Mouse (Mus musculus) thymus, postnatal 36 days (tissue): ENCODE data around the gene Ccdc141.

Source experiments
- DNase-seq, 2 experiments: peaks; one replicate each; pipeline ENCODE4 v3.0.0; 2022; ENCODE audit warnings: mixed read lengths in 2 of 2

Gene Ccdc141

GRCm38 (mm10) chr2:77170633-77171105 lies at the start of gene Ccdc141:
Gene Ccdc141, minus strand, starts transcription at chr2:77170636.
- DNase-seq, result no peak

GRCm38 (mm10) chr2:77212885-77213284 lies 42.4 kb upstream of the Ccdc141 start:
- no peak for DNase-seq

GRCm38 (mm10) chr2:77206951-77207350 lies 36.5 kb upstream of the Ccdc141 start:
- DNase-seq, result no peak

- DNase-seq, result no peak
Measured at GRCm38 (mm10) chr2:77203916-77204315, 33.5 kb upstream of the Ccdc141 start.

- no peak for DNase-seq
Measured at GRCm38 (mm10) chr2:77201900-77202299, 31.5 kb upstream of the Ccdc141 start.

- no peak for DNase-seq
Measured at GRCm38 (mm10) chr2:77200958-77201614, 30.6 kb upstream of the Ccdc141 start.

GRCm38 (mm10) chr2:77200379-77200778 lies 29.9 kb upstream of the Ccdc141 start:
- DNase-seq, result no peak

- no peak for DNase-seq
Measured at GRCm38 (mm10) chr2:77198246-77198645, 27.8 kb upstream of the Ccdc141 start.

- DNase-seq, result no peak
Measured at GRCm38 (mm10) chr2:77196819-77197218, 26.4 kb upstream of the Ccdc141 start.

- no peak for DNase-seq
Measured at GRCm38 (mm10) chr2:77195056-77195455, 24.6 kb upstream of the Ccdc141 start.

GRCm38 (mm10) chr2:77191811-77192210 lies 21.4 kb upstream of the Ccdc141 start:
- no peak for DNase-seq

- no peak for DNase-seq
Measured at GRCm38 (mm10) chr2:77190891-77191290, 20.5 kb upstream of the Ccdc141 start.

- no peak for DNase-seq
Measured at GRCm38 (mm10) chr2:77190301-77190700, 19.9 kb upstream of the Ccdc141 start.

GRCm38 (mm10) chr2:77189671-77190070 lies 19.2 kb upstream of the Ccdc141 start:
- no peak for DNase-seq

- peak; percentile 31 to 68 for DNase-seq
Measured at GRCm38 (mm10) chr2:77187501-77187900, 17.1 kb upstream of the Ccdc141 start.

- peak in 1 of 2 experiments; percentile 10 for DNase-seq
Measured at GRCm38 (mm10) chr2:77186912-77187311, 16.5 kb upstream of the Ccdc141 start.

- DNase-seq, result no peak
Measured at GRCm38 (mm10) chr2:77184049-77184571, 13.7 kb upstream of the Ccdc141 start.

GRCm38 (mm10) chr2:77183646-77184045 lies 13.2 kb upstream of the Ccdc141 start:
- DNase-seq, result no peak

- no peak for DNase-seq
Measured at GRCm38 (mm10) chr2:77182996-77183380, 12.6 kb upstream of the Ccdc141 start.

- DNase-seq, result no peak
Measured at GRCm38 (mm10) chr2:77182271-77182995, 12.0 kb upstream of the Ccdc141 start.

- no peak for DNase-seq
Measured at GRCm38 (mm10) chr2:77177472-77177871, 7.0 kb upstream of the Ccdc141 start.

- DNase-seq, result peak; percentile 33 to 52
Measured at GRCm38 (mm10) chr2:77176413-77176812, 6.0 kb upstream of the Ccdc141 start.

- no peak for DNase-seq
Measured at GRCm38 (mm10) chr2:77175411-77175810, 5.0 kb upstream of the Ccdc141 start.

GRCm38 (mm10) chr2:77174313-77174712 lies 3.9 kb upstream of the Ccdc141 start:
- DNase-seq, result no peak
